Comparison of ENCODE assay signal across 41 mouse cellular contexts in the genomic region with DNA sequence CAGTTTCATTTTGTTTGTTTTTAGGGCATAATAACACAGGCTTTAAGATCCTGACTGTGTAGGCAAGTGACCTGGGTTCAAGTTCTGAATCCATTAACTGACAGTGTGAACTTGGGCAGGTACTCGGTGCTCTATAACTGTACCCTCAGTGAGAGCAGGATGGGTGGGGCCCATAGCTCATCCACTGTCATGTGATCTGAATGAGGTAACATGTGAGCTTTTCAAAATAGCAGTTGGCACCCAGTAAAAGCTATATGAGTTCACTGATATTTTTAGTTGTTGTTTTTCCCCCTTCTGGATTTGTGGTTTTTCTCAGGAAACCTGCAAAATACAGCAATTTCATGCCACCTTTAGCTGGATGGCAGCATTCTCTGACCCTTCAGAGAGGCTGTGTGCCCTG. TPM values are rescaled to one million over a fixed set of nuclear protein-coding genes. Genes with fewer than 3 reads are reported as not detected.
DNase-seq lines count a peak whose midpoint lies in the region; ATAC-seq and TF ChIP-seq lines count a peak whose summit lies in the region.
"Had no signal": no experiment of that assay in that cellular context is flagged by ENCODE, and none has a peak within 500 bp of the region (broad histone marks: within the 10 kb centered on the region; RNA-seq: fewer than 3 reads in every experiment).

No protein-coding gene starts in this region.

- no peak for ATAC-seq in CD4-positive, CD25-positive, alpha-beta regulatory T cell, adult 4 months
- ATAC-seq in midbrain, embryonic 15.5 days (replicated peaks): no peak
- ATAC-seq: activated CD4-positive, CD25-positive, alpha-beta regulatory T cell, adult 4 months; forebrain, embryonic 16.5 days; inflammation-experienced regulatory T-cells, adult 6 months; lung, postnatal 0 days had no signal

- H3K36me3 ChIP-seq in myocyte (ENCODE audit: control insufficient read depth, insufficient read depth): no peaks in the 10 kb centered on the region
- no peaks in the 10 kb centered on the region for H3K36me3 ChIP-seq in midbrain, embryonic 15.5 days (replicated peaks)
- H3K36me3 ChIP-seq: embryonic facial prominence, embryonic 13.5 days; forebrain, embryonic 10.5 days; heart, embryonic 12.5 days; kidney, embryonic 15.5 days; limb, embryonic 10.5 days; limb, embryonic 15.5 days; liver, embryonic 13.5 days; neural tube, embryonic 12.5 days had no signal

- DNase-seq in CD4-positive, CD25-positive, alpha-beta regulatory T cell, adult 2 months (ENCODE audit: low read depth, low spot score): peak; percentile 15
- DNase-seq in left cerebral cortex, adult 2 months (ENCODE audit: extremely low spot score in 1 of 2, low spot score in 2 of 2): no peak
- DNase-seq in left cerebral cortex, adult 11 months (ENCODE audit: low spot score): no peak
- no peak for DNase-seq in kidney, adult 9 months
- no peak for DNase-seq in ovary, postnatal 14 days (ENCODE audit: low spot score)
- DNase-seq: adrenal gland, adult 8-10 months; cerebellum, adult 11 months; cerebellum, adult 9-11 months; heart, adult 2 months; heart, postnatal 4 days; kidney, adult 11 months; kidney, postnatal 25 days; liver, embryonic 13.5 days; lung, adult 18-20 months; lung, postnatal 4 days; midbrain, embryonic 14.5 days had no signal

- H3K27ac ChIP-seq in left cerebral cortex, adult 2 months: peak overlapping the region; percentile 26; the same call in 1 of the 2 replicates
- H3K27ac ChIP-seq in midbrain, embryonic 15.5 days: no peak overlapping the region
- H3K27ac ChIP-seq: embryonic facial prominence, embryonic 13.5 days; forebrain, embryonic 10.5 days; heart, adult 2 months; hindbrain, embryonic 14.5 days; kidney, embryonic 15.5 days; limb, embryonic 10.5 days; limb, embryonic 15.5 days; liver, embryonic 13.5 days; neural tube, embryonic 12.5 days had no signal

- no peaks in the 10 kb centered on the region for H3K79me2 ChIP-seq in myocyte (ENCODE audit: control insufficient read depth, insufficient read depth)

- 91% methylated on average over 1 of the region's 1 CpGs for WGBS in midbrain, embryonic 15.5 days

- H3K9ac ChIP-seq in midbrain, embryonic 15.5 days: no peak overlapping the region
- H3K9ac ChIP-seq: embryonic facial prominence, embryonic 13.5 days; heart, embryonic 12.5 days; hindbrain, embryonic 14.5 days; kidney, embryonic 15.5 days; limb, embryonic 15.5 days; liver, embryonic 13.5 days; neural tube, embryonic 12.5 days had no signal

- no peak overlapping the region for H3ac ChIP-seq in myocyte (ENCODE audit: control insufficient read depth, insufficient read length)

- no peak for TF ChIP-seq CTCF in left cerebral cortex, adult 2 months (IDR thresholded peaks at IDR 0.05)

- intact Hi-C loops in left cerebral cortex, adult 2 months (cut with DNase I): no loop called here

- H3K9me3 ChIP-seq in midbrain, embryonic 15.5 days: no peaks in the 10 kb centered on the region
- H3K9me3 ChIP-seq: embryonic facial prominence, embryonic 13.5 days; forebrain, embryonic 10.5 days; kidney, embryonic 15.5 days; limb, embryonic 10.5 days; limb, embryonic 15.5 days; liver, embryonic 13.5 days had no signal

- no peak overlapping the region for H3K4me2 ChIP-seq in myocyte (ENCODE audit: low read depth)
- H3K4me2 ChIP-seq in midbrain, embryonic 15.5 days: no peak overlapping the region
- H3K4me2 ChIP-seq: embryonic facial prominence, embryonic 13.5 days; heart, embryonic 12.5 days; hindbrain, embryonic 14.5 days; kidney, embryonic 15.5 days; limb, embryonic 15.5 days; liver, embryonic 13.5 days; neural tube, embryonic 12.5 days had no signal

- H3K4me1 ChIP-seq in midbrain, embryonic 15.5 days: no peaks in the 10 kb centered on the region
- H3K4me1 ChIP-seq: embryonic facial prominence, embryonic 13.5 days; forebrain, embryonic 10.5 days; kidney, embryonic 15.5 days; limb, embryonic 10.5 days; limb, embryonic 15.5 days; liver, embryonic 13.5 days; neural tube, embryonic 12.5 days had no signal

- no peak for TF ChIP-seq POLR2A in myocyte (IDR thresholded peaks at IDR 0.05; ENCODE audit: insufficient read length, low read depth)

- no peak overlapping the region for H3K4me3 ChIP-seq in left cerebral cortex, adult 2 months
- H3K4me3 ChIP-seq in myocyte: no peak overlapping the region
- no peak overlapping the region for H3K4me3 ChIP-seq in midbrain, embryonic 15.5 days
- H3K4me3 ChIP-seq: embryonic facial prominence, embryonic 13.5 days; forebrain, embryonic 10.5 days; heart, adult 2 months; heart, embryonic 12.5 days; kidney, embryonic 15.5 days; limb, embryonic 10.5 days; limb, embryonic 15.5 days; liver, embryonic 13.5 days; neural tube, embryonic 12.5 days had no signal

- H3K27me3 ChIP-seq in myocyte (ENCODE audit: control insufficient read depth, insufficient read depth, insufficient read length): no peaks in the 10 kb centered on the region
- H3K27me3 ChIP-seq in midbrain, embryonic 15.5 days (replicated peaks): no peaks in the 10 kb centered on the region
- H3K27me3 ChIP-seq: embryonic facial prominence, embryonic 13.5 days; kidney, embryonic 15.5 days; liver, embryonic 13.5 days; neural tube, embryonic 12.5 days had no signal

TF ChIP-seq in myocyte, 11 proteins besides CTCF, POLR2A, EP300 and RAD21:
- TF ChIP-seq REST (IDR thresholded peaks at IDR 0.05; ENCODE audit: insufficient read depth, insufficient read length) (no peak), USF1 (IDR thresholded peaks at IDR 0.05; ENCODE audit: low read depth) (peak; percentile 27), POLR2AphosphoS2 (IDR thresholded peaks at IDR 0.05; ENCODE audit: insufficient read length, low read depth) (no peak), MYOG (IDR thresholded peaks at IDR 0.05; ENCODE audit: control insufficient read depth in 1 of 3, insufficient read depth in 1 of 3, insufficient read length in 2 of 3, low read depth in 2 of 3) (no peak), SRF (IDR thresholded peaks at IDR 0.05; ENCODE audit: control insufficient read depth, insufficient read length, low read depth) (no peak)
TF ChIP-seq in myocyte: peak in this region for 1.

RNA-seq across cellular contexts. Expression of gene Edn2, which starts 44.7 kb away (rescaled TPM):
- polyA plus RNA-seq in CD4-positive, CD25-positive, alpha-beta regulatory T cell, adult 4 months (2017; shearing (Covaris generic)): not detected
- total RNA-seq in left cerebral cortex, adult 2 months (2021): not detected
- not detected for polyA plus RNA-seq in myocyte (2012; fragmentation: generic; extraction: Trizol)
- polyA plus RNA-seq in midbrain, embryonic 15.5 days (2015; fragmentation: Nextera tagmentation; extraction: Ambion mirVana): 0.15 and 0.22 TPM in 2 replicates
- total RNA-seq: adrenal gland, adult 8-10 months; adrenal gland, postnatal 4 days; gastrocnemius, adult 18-20 months; gastrocnemius, postnatal 4 days; heart, adult 2 months; heart, postnatal 4 days; layer of hippocampus, adult 18-20 months; layer of hippocampus, postnatal 25 days; left cerebral cortex, postnatal 10 days; megakaryocyte-erythroid progenitor cell, adult 5-6 weeks had no signal
- polyA plus RNA-seq: activated CD4-positive, CD25-positive, alpha-beta regulatory T cell, adult 4 months; forebrain, embryonic 10.5 days; hindbrain, embryonic 14.5 days; inflammation-experienced regulatory T-cells, adult 6 months; limb, embryonic 10.5 days; neural tube, embryonic 12.5 days had no signal

RNA-seq across cellular contexts. Expression of gene AL607142.1, which starts 51.5 kb away (rescaled TPM):
- polyA plus RNA-seq in CD4-positive, CD25-positive, alpha-beta regulatory T cell, adult 4 months (2017; shearing (Covaris generic)): not detected
- not detected for total RNA-seq in left cerebral cortex, adult 2 months (2021)
- not detected for polyA plus RNA-seq in myocyte (2012; fragmentation: generic; extraction: Trizol)
- not detected in 2 replicates for polyA plus RNA-seq in midbrain, embryonic 15.5 days (2015; fragmentation: Nextera tagmentation; extraction: Ambion mirVana)
- total RNA-seq: adrenal gland, adult 8-10 months; adrenal gland, postnatal 4 days; gastrocnemius, adult 18-20 months; gastrocnemius, postnatal 4 days; heart, adult 2 months; heart, postnatal 4 days; layer of hippocampus, adult 18-20 months; layer of hippocampus, postnatal 25 days; left cerebral cortex, postnatal 10 days; megakaryocyte-erythroid progenitor cell, adult 5-6 weeks had no signal
- polyA plus RNA-seq: activated CD4-positive, CD25-positive, alpha-beta regulatory T cell, adult 4 months; embryonic facial prominence, embryonic 13.5 days; forebrain, embryonic 10.5 days; forebrain, embryonic 16.5 days; heart, adult 2 months; heart, embryonic 12.5 days; heart, postnatal 0 days; hindbrain, embryonic 14.5 days; inflammation-experienced regulatory T-cells, adult 6 months; kidney, embryonic 15.5 days; limb, embryonic 10.5 days; limb, embryonic 15.5 days; liver, embryonic 13.5 days; lung, postnatal 0 days; midbrain, embryonic 14.5 days; neural tube, embryonic 12.5 days; stomach, embryonic 14.5 days; urinary bladder, adult 2 months had no signal
